Mouse (Mus musculus) liver, adult (tissue): ENCODE data around the gene Arhgef28.

Experiments
- GATA4 ChIP-seq: IDR thresholded peaks from 2 replicates; pipeline ENCODE4 v1.6.1; 2014; ENCODE audit warnings: mild to moderate bottlenecking, low read length; ENCODE audit not compliant: insufficient replicate concordance

Arhgef28 gene

GRCm38 (mm10) chr13:97999130-97999529 is 207.1 kb downstream of the Arhgef28 start:
- no peak for TF ChIP-seq GATA4

DNA sequence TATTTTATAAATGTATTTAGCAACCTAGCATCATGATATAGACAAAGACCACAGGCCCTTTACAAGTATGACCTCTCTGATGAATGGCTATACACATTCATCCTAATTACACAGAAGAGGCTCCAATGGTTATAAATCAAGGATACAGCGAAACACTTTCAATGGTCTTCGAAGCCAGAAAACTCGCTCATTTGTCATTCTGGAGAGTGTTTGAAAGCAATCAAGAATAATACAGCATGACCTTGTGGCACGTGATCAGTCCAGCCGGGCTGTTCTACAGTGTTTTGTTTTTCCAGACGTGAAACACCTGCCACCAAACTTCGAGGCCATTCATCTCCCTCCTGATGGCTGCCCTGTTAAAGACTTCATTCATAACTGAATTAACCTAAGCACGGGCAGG is 207.7 kb downstream of the Arhgef28 start:
- TF ChIP-seq GATA4 = no peak

GRCm38 (mm10) chr13:97990939-97991338 is 215.3 kb downstream of the Arhgef28 start:
- no peak for TF ChIP-seq GATA4

GRCm38 (mm10) chr13:97988796-97989195 is 217.4 kb downstream of the Arhgef28 start:
- no peak for TF ChIP-seq GATA4

DNA sequence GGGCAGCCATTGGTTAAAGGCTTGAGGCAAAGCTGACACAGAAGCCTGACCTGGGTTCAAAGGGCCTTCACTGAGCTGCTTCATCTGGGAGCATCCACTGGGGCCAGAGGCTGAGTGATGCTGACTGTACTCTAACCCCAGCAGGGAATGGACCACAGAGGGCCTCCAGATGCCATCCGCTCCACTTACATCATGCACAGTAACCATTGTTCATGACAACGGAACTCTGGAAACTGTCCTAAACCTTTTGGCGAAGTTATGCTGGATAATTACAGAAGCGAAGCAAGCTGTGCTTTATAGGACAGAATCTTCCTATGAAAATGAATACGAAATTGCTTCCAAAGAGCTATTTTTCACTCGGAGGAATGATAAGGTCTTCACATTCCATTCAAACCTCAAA is 219.5 kb downstream of the Arhgef28 start:
- no peak for TF ChIP-seq GATA4

GRCm38 (mm10) chr13:97977104-97977503 is 229.1 kb downstream of the Arhgef28 start:
- TF ChIP-seq GATA4 = no peak

- TF ChIP-seq GATA4 = no peak
Observed at GRCm38 (mm10) chr13:97976642-97977041, 229.6 kb downstream of the Arhgef28 start.

DNA sequence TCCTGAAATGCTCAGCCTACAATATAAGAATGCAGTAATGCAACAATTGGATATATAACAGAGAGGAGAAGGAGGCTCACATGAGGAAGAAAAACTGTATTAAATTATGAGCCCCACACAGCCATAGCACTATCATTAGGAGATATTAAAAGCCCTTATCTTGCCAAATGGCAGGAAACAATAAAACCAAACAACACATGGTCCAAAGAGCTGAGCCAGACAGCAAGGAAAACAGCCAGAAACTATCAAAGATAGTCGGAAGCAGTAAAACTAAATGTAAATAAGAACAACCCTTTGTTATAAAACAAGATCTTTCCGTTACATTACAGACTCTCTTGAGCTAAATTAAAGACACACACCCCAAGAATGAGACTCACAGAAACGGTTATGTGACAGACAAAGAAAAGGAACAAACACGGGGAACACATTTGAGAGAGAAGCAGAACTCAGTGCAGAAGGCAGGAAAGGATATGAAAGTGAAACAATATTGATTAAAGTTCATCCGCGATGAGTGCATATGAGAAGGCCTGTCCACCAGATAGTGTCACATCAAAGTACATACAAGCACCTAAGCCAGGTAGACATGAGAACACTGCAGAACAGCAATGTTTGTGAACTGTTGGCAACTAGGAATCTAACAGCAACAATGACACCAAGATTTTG is 231.6 kb downstream of the Arhgef28 start:
- TF ChIP-seq GATA4 = no peak

GRCm38 (mm10) chr13:97973915-97974314 is 232.3 kb downstream of the Arhgef28 start:
- no peak for TF ChIP-seq GATA4

DNA sequence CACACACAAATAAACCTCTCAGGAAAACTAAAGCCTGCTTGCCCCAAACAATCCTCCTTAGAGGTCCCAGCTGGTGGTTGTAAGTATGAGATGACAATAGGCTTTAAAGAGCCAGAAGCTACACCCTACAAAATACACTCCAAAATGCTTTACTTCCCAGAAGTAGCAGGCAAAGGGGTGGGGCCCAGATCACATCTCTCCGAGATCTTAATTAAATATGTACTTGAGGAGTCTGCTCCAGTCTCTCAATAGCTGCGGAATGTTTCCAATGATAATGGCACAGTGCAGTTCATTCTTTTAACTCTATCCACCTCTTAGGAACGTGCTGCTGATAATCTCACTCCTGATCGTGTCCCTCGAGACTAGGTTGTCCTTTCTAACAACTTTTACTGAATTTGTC is 240.2 kb downstream of the Arhgef28 start:
- no peak for TF ChIP-seq GATA4

DNA sequence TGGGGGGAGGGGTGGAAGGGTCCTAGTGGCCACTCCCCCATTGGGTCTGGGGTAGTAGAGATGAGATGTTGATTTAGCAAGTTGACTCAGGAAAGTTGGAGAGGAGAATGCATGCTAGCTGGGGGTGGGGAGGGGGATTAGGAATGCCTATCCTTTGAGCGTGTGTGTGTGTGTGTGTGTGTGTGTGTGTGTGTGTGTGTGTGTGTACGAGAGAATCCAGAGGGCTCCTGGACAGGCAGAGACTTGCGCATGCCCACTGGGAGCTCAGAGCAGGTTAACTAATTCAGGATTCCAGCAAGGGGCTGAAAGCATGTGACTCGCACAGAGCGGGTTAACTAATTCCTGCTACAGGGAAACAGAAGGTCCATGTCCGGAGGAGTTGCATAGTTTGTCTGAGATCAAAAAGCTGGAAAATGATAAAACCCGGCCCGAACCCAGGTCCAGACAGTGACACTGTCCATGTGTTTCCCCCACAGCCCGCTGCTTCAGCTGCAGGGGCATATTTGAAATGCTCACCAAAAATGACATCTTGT is 241.3 kb downstream of the Arhgef28 start:
- no peak for TF ChIP-seq GATA4

GRCm38 (mm10) chr13:97960142-97960541 is 246.1 kb downstream of the Arhgef28 start:
- no peak for TF ChIP-seq GATA4

- TF ChIP-seq GATA4 = no peak
Observed at GRCm38 (mm10) chr13:97959394-97959888, 246.8 kb downstream of the Arhgef28 start.

- TF ChIP-seq GATA4 = no peak
Observed at GRCm38 (mm10) chr13:97955759-97956158, 250.5 kb downstream of the Arhgef28 start.

GRCm38 (mm10) chr13:97954956-97955496 is 251.2 kb downstream of the Arhgef28 start:
- no peak for TF ChIP-seq GATA4

DNA sequence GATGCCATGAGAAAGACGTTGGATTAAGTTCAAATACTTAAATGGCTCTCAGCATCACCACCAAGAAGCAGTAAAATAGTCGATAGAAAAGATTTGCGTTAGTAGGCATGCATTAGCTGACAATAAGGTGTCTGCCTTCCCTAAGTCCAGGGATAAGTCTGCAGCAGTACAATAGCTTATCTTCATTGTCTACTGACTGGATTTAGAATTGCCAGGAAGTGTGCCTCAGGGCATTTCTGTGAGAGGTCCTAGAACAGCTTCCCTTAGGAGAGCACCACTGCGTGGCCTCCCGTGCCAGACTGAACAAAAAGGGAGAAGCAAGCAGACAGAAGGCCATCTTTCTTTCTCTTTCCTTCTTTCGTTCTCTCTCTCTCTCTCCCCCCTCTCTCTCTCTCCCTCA is 252.2 kb downstream of the Arhgef28 start:
- TF ChIP-seq GATA4 = no peak

GRCm38 (mm10) chr13:97953526-97953925 is 252.7 kb downstream of the Arhgef28 start:
- TF ChIP-seq GATA4 = no peak

DNA sequence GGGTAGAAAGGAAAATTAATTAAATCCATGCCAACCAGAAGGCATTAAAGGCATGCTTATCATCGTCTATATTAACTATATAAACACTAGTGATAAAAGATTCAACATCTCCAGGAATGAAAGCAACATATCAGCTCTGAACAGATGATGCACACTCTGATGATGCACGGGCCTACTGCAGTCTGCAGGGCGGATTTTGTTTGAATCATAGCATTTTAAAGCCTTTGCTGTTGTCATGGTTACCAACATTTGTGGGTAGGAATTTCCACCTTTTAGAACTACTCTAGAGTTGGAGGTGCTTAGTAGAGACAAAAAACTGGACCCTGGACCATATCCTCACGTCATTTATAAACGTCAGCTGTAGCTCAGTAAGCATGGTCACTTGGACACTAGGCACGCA is 257.4 kb downstream of the Arhgef28 start:
- TF ChIP-seq GATA4 = no peak
